Mouse (Mus musculus) hindbrain, embryonic 15.5 days (tissue): ENCODE results near the gene Snrnp25. TPM values are rescaled to one million over a fixed set of nuclear protein-coding genes. Genes with fewer than 3 reads are reported as not detected.

Experiments used
- ATAC-seq: fragments of 200-750 bp; cut with Nextera tagmentation; 2 replicates; pipeline ENCODE4 v1.8.0; 2017; ENCODE audit warnings: low read depth, moderate number of reproducible peaks, moderate TSS enrichment; ENCODE audit not compliant: low FRiP score
- H3K27ac ChIP-seq: fragments of 300-500 bp; sonication (generic); replicated peaks from 2 replicates; pipeline ENCODE4 v1.5.1; 2015; ENCODE audit warnings: mild to moderate bottlenecking, inconsistent platforms
- H3K27me3 ChIP-seq: fragments of 300-500 bp; sonication (generic); 2 replicates; pipeline ENCODE4 v1.6.1; 2015; ENCODE audit warnings: control low read depth, inconsistent platforms
- H3K36me3 ChIP-seq: fragments of 300-500 bp; sonication (generic); 2 replicates; pipeline ENCODE4 v1.6.1; 2015; ENCODE audit warnings: control low read depth, inconsistent platforms
- H3K4me1 ChIP-seq: fragments of 300-500 bp; sonication (generic); replicated peaks from 2 replicates; pipeline ENCODE4 v1.6.1; 2015; ENCODE audit warnings: control low read depth, inconsistent platforms
- H3K4me2 ChIP-seq: fragments of 300-500 bp; sonication (generic); 2 replicates; pipeline ENCODE4 v1.6.1; 2015; ENCODE audit warnings: moderate library complexity, mild to moderate bottlenecking, inconsistent platforms
- H3K4me3 ChIP-seq: fragments of 300-500 bp; sonication (generic); 2 replicates; pipeline ENCODE4 v1.5.1; 2015; ENCODE audit warnings: mild to moderate bottlenecking, inconsistent platforms
- H3K9ac ChIP-seq: fragments of 300-500 bp; sonication (generic); 2 replicates; pipeline ENCODE4 v1.6.1; 2015; ENCODE audit warnings: inconsistent platforms
- H3K9me3 ChIP-seq: fragments of 300-500 bp; sonication (generic); 2 replicates; pipeline ENCODE4 v1.6.1; 2016; ENCODE audit warnings: control low read depth, inconsistent platforms
- WGBS: fragments of 180-500 bp; shearing (Covaris S2); methylation state at CpG from one replicate; pipeline ENCODE4 v1.1.7; 2015; 5-methylcytosine and 5-hydroxymethylcytosine counted together
- polyA plus RNA-seq: library from polyadenylated mRNA; unstranded; fragments of >200 nt; fragmentation: Nextera tagmentation; extraction: Ambion mirVana; gene quantifications from 2 replicates; pipeline ENCODE4 v1.2.1, GENCODE M21; 2015

The Snrnp25 gene
- polyA plus RNA-seq, 1 experiment from 2014 or later = 50.4 TPM

DNA sequence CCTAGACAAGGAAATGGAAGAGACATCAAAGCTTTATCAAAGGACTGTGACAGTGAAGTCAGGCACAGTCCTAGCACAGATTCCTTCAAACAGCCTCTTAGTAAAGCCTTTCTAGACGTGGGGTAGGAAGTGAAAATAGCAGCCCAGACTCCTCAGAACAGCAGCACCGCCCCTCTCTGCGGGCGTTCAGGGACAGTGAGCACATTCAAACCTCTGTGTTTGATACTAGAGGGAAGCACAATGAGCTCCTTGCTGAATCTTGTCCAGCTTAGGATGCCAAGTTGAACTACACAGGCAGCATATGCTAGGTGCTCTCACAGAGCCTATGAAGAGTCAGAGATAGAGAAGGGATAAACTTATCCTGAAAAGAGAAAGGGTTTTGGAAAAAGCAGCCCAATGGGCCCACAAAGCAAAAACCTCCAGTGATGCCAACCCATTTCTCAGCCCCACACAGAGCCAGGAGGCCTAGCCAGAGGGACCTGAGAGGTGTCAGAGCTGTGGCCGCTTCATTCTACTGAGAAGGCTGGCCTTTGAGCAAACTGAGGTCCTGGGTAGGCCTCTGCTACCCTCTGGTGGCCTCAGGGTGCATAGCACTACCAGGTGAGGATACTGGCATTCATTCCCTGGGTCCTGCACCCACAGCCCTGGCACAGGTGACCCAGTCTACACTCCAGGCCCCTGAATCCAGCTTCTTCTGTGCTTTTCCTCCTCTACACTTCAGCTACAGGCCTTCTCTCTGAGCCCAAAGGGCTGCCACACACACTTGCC, 33.1 kb downstream of the Snrnp25 start:
- WGBS = 62% methylated on average over 5 of the region's 5 CpGs
- peaks cover 10% of the 10 kb centered on the region for H3K36me3 ChIP-seq
- no peak overlapping the region for H3K4me3 ChIP-seq
- H3K4me1 ChIP-seq = peaks cover 48% of the 10 kb centered on the region
- H3K9me3 ChIP-seq = no peaks in the 10 kb centered on the region
- no peak overlapping the region for H3K27ac ChIP-seq
- no peak overlapping the region for H3K9ac ChIP-seq
- H3K27me3 ChIP-seq = no peaks in the 10 kb centered on the region
- H3K4me2 ChIP-seq = no peak overlapping the region
- peak; percentile 13; the same call in 1 of the 2 replicates for ATAC-seq

DNA sequence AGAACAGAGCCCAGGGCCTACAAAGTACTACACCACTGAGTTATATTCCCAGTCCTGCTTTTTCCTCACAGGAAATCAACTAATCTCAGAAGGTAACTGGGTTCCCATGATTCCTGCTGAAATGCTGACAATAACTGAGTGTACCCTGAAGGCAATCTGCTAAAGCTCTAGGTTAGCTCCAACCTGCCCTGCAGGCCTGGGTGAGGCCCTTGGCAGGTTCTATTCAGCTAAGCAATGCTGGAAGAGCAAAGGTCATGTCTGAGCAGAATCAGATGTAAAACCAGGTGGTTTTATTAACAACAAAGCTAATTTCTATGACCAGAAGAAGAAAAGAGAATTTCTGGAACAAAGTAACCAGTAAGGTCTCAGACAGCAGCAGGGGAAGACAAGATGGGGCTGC, 36.2 kb downstream of the Snrnp25 start:
- H3K4me2 ChIP-seq = no peak overlapping the region
- ATAC-seq = no peak
- no peak overlapping the region for H3K9ac ChIP-seq
- peaks cover 10% of the 10 kb centered on the region for H3K36me3 ChIP-seq
- no peaks in the 10 kb centered on the region for H3K27me3 ChIP-seq
- no peak overlapping the region for H3K4me3 ChIP-seq
- no peak overlapping the region for H3K27ac ChIP-seq
- peaks cover 20% of the 10 kb centered on the region for H3K4me1 ChIP-seq
- H3K9me3 ChIP-seq = no peaks in the 10 kb centered on the region

DNA sequence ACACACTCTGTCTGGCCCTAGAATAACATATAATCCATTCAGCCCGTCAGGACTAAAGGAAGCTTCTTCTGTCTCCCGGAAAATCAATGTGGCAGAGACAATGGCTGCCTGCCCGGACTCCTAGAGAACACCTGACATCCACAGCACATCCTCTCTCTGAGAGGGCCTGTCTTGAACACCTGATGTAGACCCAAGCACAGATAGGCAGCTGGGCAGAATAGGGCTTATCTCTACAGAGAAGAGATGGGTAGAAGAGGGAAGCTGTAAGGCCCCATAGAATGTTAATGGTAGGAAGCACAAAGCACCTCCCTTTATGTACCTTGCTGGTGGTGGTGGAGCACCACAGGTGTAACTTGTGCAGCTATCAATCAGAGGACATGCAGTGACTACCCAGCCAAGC, 37.0 kb downstream of the Snrnp25 start:
- 93% methylated on average over 3 of the region's 3 CpGs for WGBS
- Histone ChIP-seq H3K27me3 (no peaks in the 10 kb centered on the region), H3K36me3 (peaks cover 13% of the 10 kb centered on the region), H3K9me3 (no peaks in the 10 kb centered on the region), H3K9ac (no peak overlapping the region), H3K4me2 (no peak overlapping the region), H3K4me3 (no peak overlapping the region), H3K4me1 (peaks cover 12% of the 10 kb centered on the region), H3K27ac (no peak overlapping the region)
- no peak for ATAC-seq

DNA sequence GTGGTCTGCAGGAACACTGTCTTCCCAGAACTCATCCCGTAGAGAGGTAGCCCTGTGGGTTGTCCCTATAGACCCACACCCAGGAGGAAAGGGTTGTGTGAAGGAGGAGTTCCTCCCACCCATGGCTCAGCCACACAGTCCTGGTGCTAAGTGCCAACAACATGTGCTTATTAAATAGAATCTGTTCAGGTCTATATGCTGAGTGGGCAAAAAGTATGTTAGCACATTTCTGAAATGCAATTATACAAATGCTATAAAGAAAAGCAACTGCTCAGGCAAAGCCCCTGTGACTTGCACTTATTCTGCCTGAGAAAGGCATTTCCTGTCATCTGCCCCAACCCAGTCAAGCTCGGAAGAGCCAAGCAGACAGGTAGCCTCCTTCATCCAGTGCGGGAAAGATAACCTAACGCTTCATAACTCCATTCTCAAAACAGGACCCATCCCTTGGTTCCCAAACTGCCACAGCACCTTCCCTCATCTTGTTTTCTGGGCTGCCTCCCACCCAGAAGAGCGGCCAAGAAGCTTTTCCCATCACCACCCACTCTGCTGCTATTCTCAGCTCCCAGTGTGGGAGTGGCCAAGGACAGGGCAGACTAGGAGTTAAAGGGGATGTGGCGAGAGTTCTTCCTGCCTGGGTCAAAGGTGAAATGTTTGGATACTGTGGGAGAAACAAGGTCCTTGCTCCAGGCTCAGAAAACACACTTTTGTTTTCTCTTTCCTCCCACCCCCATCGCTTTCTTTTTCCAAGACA, 38.2 kb downstream of the Snrnp25 start:
- no peak overlapping the region for H3K9ac ChIP-seq
- H3K4me2 ChIP-seq = no peak overlapping the region
- H3K4me1 ChIP-seq = peaks cover under 1% of the 10 kb centered on the region; the same call in 1 of the 2 replicates
- peaks cover 13% of the 10 kb centered on the region for H3K36me3 ChIP-seq
- 74% methylated on average over 7 of the region's 7 CpGs for WGBS
- no peak overlapping the region for H3K4me3 ChIP-seq
- ATAC-seq = no peak
- no peaks in the 10 kb centered on the region for H3K27me3 ChIP-seq
- H3K9me3 ChIP-seq = no peaks in the 10 kb centered on the region
- H3K27ac ChIP-seq = 0 out of 2 replicates have a peak overlapping the region, but pooled peaks have one; percentile 36

DNA sequence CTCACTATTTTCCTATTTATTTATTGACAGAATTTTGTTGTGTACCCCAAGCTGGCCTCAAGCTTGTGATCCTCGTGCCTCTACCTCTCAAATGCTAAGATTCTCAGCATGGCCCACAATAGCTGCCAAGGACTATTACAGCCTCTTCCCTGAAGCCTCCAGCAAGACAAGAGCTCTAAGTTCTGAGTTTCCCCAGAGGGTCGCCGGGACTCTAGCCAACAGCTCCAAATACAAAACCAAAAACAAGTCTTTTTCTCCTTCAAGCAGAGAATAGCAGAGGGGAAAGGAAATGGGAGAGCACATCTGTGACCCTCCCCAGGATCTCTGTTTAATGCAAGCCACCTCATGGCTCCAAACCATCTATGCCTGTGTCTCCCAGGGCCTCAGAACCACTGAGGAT, 38.8 kb downstream of the Snrnp25 start:
- H3K4me3 ChIP-seq = no peak overlapping the region
- peaks cover 17% of the 10 kb centered on the region for H3K36me3 ChIP-seq
- ATAC-seq = no peak
- no peak overlapping the region for H3K9ac ChIP-seq
- H3K9me3 ChIP-seq = no peaks in the 10 kb centered on the region
- H3K27ac ChIP-seq = no peak overlapping the region; the same call in 1 of the 2 replicates
- no peak overlapping the region for H3K4me2 ChIP-seq
- WGBS = 76% methylated on average over 3 of the region's 3 CpGs
- no peaks in the 10 kb centered on the region for H3K4me1 ChIP-seq
- H3K27me3 ChIP-seq = no peaks in the 10 kb centered on the region

DNA sequence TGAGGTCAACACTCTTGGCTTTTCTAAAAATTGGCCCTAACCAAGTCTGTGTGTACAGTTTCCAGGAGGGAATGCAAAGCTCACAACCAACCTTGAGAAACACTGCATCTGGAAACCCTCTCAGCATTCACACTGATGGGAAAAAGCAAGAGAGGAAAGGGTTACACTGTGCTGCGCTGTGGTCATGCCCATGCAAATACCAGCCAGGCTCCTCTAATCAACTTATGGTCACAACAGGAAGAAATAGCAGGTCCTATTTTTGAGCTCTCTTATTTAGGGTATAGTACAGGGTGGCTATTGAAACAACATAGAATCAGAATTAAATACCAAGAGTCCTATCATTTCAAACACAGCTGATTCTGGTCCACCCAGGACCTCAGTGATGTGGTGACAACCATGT, 39.4 kb downstream of the Snrnp25 start:
- Histone ChIP-seq H3K36me3 (peaks cover 23% of the 10 kb centered on the region), H3K27ac (no peak overlapping the region), H3K9me3 (no peaks in the 10 kb centered on the region), H3K4me2 (no peak overlapping the region), H3K4me1 (no peaks in the 10 kb centered on the region), H3K9ac (no peak overlapping the region), H3K27me3 (no peaks in the 10 kb centered on the region), H3K4me3 (no peak overlapping the region)
- no peak for ATAC-seq
- WGBS = 95% methylated on average over 1 of the region's 1 CpGs

DNA sequence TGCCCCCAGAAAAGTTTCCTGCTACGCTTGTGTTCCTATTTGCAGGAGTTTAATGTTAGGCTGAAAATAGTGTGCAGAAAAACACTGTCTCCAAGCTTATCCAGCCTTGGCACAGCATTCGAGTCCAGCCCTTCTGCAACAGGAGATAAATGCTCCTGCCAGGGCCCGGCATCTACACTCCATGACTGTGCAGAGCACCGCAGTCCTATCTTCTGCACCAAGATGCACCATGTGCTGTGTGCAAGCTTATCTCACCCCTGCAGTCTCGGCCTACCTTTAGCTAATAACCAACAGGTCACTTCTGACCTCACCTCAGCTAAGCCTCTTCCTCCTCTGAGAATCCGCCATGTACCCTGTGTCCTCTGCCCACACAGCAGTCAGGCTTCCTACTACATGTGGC, 40.4 kb downstream of the Snrnp25 start:
- 97% methylated on average over 6 of the region's 6 CpGs for WGBS
- Histone ChIP-seq H3K4me3 (no peak overlapping the region), H3K4me1 (no peaks in the 10 kb centered on the region), H3K4me2 (no peak overlapping the region), H3K9ac (no peak overlapping the region), H3K27ac (no peak overlapping the region), H3K36me3 (peaks cover 27% of the 10 kb centered on the region), H3K27me3 (no peaks in the 10 kb centered on the region), H3K9me3 (no peaks in the 10 kb centered on the region)
- no peak for ATAC-seq

DNA sequence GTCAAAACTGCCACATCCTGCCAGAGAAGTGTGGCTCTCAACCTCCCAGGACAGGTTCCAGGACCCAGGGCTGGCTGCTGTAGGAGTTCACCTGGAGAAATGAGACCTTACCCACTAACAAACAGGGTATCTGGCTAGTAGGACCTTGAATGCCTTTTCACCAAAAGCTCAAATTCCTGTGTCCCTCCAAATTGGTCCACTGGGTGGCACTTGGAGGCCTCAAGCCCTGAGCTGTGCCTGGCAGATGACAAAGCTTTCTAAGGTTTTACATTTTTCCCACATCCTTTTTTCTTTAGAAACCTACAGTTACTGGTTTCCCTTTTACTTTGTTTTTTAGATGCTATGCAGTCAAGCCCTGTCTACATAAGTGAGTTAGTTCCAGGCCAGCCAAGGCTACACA, 41.9 kb downstream of the Snrnp25 start:
- H3K27ac ChIP-seq = no peak overlapping the region
- no peak overlapping the region for H3K4me2 ChIP-seq
- H3K27me3 ChIP-seq = no peaks in the 10 kb centered on the region
- H3K36me3 ChIP-seq = peaks cover 24% of the 10 kb centered on the region
- H3K4me1 ChIP-seq = no peaks in the 10 kb centered on the region
- no peak for ATAC-seq
- no peak overlapping the region for H3K9ac ChIP-seq
- H3K4me3 ChIP-seq = no peak overlapping the region
- H3K9me3 ChIP-seq = no peaks in the 10 kb centered on the region

DNA sequence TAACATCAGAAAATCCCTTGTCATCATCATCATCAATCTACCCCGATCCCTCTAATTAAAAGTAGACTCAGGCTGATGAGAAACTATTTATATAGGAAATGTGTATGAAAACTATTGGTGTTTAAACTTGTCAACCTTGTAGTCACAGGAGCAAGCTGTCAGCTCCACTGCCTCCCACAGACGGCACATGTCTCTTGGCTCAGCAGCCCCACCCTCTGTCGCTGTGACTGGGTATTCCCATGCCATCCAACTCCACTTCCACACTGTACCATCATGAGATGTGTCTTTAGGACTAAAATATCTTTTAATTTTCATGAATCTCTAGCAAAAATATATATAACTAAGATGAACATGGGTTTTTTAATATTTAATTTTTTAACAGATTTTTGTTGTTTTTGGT, 43.1 kb downstream of the Snrnp25 start:
- WGBS = 87% methylated on average over 3 of the region's 3 CpGs
- Histone ChIP-seq H3K36me3 (peaks cover 36% of the 10 kb centered on the region), H3K27ac (no peak overlapping the region)

DNA sequence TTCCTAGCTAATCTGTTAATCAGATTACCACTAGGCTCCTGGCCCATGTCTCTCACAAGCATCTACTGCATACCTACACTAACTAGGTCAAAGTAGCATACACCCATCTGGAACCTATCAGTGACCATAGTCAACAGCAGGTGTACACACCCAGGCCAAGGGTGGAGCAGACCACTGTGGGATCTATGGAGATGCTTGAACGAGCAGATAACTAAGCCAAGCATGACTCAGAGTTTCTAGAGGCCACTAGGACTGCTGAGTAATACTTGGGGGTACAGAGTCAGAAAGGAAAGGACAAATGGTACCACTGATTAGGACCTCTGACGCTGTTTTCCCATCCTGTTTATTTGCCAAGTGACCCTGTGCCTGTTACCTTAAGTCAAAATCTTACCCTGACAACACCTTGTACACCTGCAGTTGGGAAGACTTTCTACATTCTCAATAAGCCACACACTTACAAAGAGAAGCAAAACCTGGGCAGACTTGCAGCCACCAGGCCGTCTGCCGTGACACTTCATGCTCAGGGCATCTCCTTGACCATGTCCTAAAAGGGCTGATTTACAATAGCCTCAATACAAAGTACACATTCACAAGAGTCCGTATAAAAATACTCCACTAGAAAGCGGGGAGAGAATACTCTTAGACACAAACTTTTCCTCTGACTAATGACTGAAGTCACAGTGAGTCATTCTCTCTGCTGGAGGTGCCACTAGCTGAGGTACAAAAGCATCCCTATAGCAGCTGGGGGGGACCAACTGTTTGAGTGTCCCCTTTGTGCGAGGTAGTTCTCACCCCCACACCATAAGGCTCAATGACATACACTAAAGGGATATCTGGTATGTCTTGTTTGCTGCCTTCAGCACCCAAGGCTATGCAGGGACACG, 45.9 kb downstream of the Snrnp25 start:
- Histone ChIP-seq H3K9ac (no peak overlapping the region), H3K27ac (no peak overlapping the region), H3K27me3 (no peaks in the 10 kb centered on the region), H3K4me3 (no peak overlapping the region), H3K4me1 (no peaks in the 10 kb centered on the region), H3K4me2 (no peak overlapping the region), H3K36me3 (peaks cover 41% of the 10 kb centered on the region), H3K9me3 (no peaks in the 10 kb centered on the region)
- WGBS = 88% methylated on average over 8 of the region's 8 CpGs
- no peak for ATAC-seq

More for the DNA sequence above, 43.1 kb downstream of the Snrnp25 start:
- no peak overlapping the region for H3K4me2 ChIP-seq
- H3K9me3 ChIP-seq = no peaks in the 10 kb centered on the region
- H3K4me3 ChIP-seq = no peak overlapping the region
- H3K27me3 ChIP-seq = no peaks in the 10 kb centered on the region
- no peak for ATAC-seq
- no peak overlapping the region for H3K9ac ChIP-seq
- no peaks in the 10 kb centered on the region for H3K4me1 ChIP-seq

DNA sequence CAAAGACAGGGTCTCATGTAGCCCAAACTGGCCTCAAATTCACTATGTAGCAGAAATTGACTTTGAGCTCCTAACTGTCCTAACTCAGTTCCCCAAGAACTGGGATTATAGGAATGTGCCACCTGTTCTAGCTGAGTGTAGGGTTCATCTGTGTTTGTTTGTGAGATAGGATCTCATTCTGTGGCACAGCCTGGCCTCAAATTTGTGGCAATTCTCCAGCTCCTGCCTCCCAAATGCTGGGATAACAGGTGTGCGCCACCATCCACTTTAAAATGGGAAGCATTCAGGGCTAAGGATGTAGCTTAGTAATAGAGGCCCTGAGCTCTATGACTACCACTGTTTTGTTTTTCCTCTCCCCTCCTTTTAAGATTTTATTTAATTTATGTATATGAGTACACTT, 47.9 kb downstream of the Snrnp25 start:
- Histone ChIP-seq H3K9me3 (no peaks in the 10 kb centered on the region), H3K4me3 (no peak overlapping the region), H3K4me1 (no peaks in the 10 kb centered on the region), H3K9ac (no peak overlapping the region), H3K36me3 (peaks cover 36% of the 10 kb centered on the region), H3K4me2 (no peak overlapping the region), H3K27ac (no peak overlapping the region), H3K27me3 (no peaks in the 10 kb centered on the region)
- 97% methylated on average over 1 of the region's 1 CpGs for WGBS
- ATAC-seq = no peak

DNA sequence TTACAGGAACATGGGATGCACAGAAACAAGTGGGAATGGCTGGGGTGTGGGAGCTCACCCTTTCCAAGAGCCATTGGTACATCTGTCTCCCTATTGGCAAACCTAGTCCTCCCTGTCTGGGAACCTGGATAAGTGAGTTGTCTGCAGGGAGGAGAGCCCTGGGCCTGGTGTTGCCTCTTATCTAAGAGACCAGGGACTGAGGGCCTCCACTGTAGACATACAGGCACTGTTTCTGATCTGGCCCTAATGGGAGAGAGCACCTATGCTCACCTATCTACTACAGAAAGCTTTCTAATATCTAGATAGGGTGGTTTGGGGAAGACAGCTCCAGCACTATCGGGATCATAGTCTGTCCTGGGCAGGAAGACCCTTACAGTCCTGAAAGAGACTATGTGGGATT, 50.9 kb downstream of the Snrnp25 start:
- 91% methylated on average over 1 of the region's 1 CpGs for WGBS
- Histone ChIP-seq H3K4me1 (no peaks in the 10 kb centered on the region), H3K9me3 (no peaks in the 10 kb centered on the region), H3K27me3 (no peaks in the 10 kb centered on the region), H3K27ac (no peak overlapping the region), H3K4me2 (no peak overlapping the region), H3K36me3 (peaks cover 20% of the 10 kb centered on the region), H3K4me3 (no peak overlapping the region), H3K9ac (no peak overlapping the region)
- no peak for ATAC-seq
